Mouse (Mus musculus) neural tube, embryonic 11.5 days (tissue): ENCODE data around the gene Notum. TPM values are rescaled to one million over a fixed set of nuclear protein-coding genes. Genes with fewer than 3 reads are reported as not detected.

Experiments
- ATAC-seq: fragments of 200-750 bp; cut with Nextera tagmentation; 2 replicates; pipeline ENCODE4 v1.8.0; 2017; ENCODE audit warnings: moderate number of reproducible peaks, mild to moderate bottlenecking, moderate TSS enrichment, moderate library complexity; ENCODE audit not compliant: insufficient read depth, low FRiP score, low TSS enrichment
- DNase-seq: peaks from one replicate; pipeline ENCODE4 v3.0.0-alpha.2; 2015; ENCODE audit warnings: low spot score
- H3K27ac ChIP-seq: fragments of 300-500 bp; sonication (generic); 2 replicates; pipeline ENCODE4 v1.5.1; 2014; ENCODE audit warnings: low read depth, mild to moderate bottlenecking, low read length
- H3K27me3 ChIP-seq: fragments of 300-500 bp; sonication (generic); 2 replicates; pipeline ENCODE4 v1.6.1; 2014; ENCODE audit warnings: mild to moderate bottlenecking, low read length, mixed read lengths; ENCODE audit not compliant: control insufficient read depth, insufficient read depth
- H3K36me3 ChIP-seq: fragments of 300-500 bp; sonication (generic); 2 replicates; pipeline ENCODE4 v1.6.1; 2014; ENCODE audit warnings: mild to moderate bottlenecking, low read length, moderate library complexity, mixed read lengths; ENCODE audit not compliant: control insufficient read depth, insufficient read depth
- H3K4me1 ChIP-seq: fragments of 300-500 bp; sonication (generic); 2 replicates; pipeline ENCODE4 v1.6.1; 2014; ENCODE audit warnings: low read length, mixed read lengths; ENCODE audit not compliant: control insufficient read depth, insufficient read depth
- H3K4me2 ChIP-seq: fragments of 300-500 bp; sonication (generic); 2 replicates; pipeline ENCODE4 v1.6.1; 2014; ENCODE audit warnings: low read depth, mild to moderate bottlenecking, moderate library complexity
- H3K4me3 ChIP-seq: fragments of 300-500 bp; sonication (generic); 2 replicates; pipeline ENCODE4 v1.5.1; 2014; ENCODE audit warnings: low read depth, low read length
- H3K9ac ChIP-seq: fragments of 300-500 bp; sonication (generic); 2 replicates; pipeline ENCODE4 v1.6.1; 2014; ENCODE audit warnings: mild to moderate bottlenecking, low read length
- H3K9me3 ChIP-seq: fragments of 300-500 bp; sonication (generic); 2 replicates; pipeline ENCODE4 v1.6.1; 2016; ENCODE audit warnings: low read length; ENCODE audit not compliant: control insufficient read depth
- WGBS: fragments of 180-500 bp; shearing (Covaris S2); extraction: QIAGEN DNeasy Blood & Tissue Kit; methylation state at CpG from one replicate; pipeline ENCODE4 v1.1.7; 2014; 5-methylcytosine and 5-hydroxymethylcytosine counted together
- polyA plus RNA-seq: library from polyadenylated mRNA; unstranded; fragments of >200 nt; fragmentation: Nextera tagmentation; extraction: Ambion mirVana; gene quantifications from 2 replicates; pipeline ENCODE4 v1.2.1, GENCODE M21; 2014

Gene Notum
- polyA plus RNA-seq, 1 experiment from 2014 or later = 2.6 TPM

- 64% methylated on average over 10 of the region's 10 CpGs for WGBS
Measured at GRCm38 (mm10) chr11:120697741-120698140, 36.8 kb upstream of the Notum start.

GRCm38 (mm10) chr11:120696568-120696967, 35.6 kb upstream of the Notum start:
- Histone ChIP-seq H3K9ac (no peak overlapping the region), H3K4me3 (no peak overlapping the region), H3K27me3 (no peaks in the 10 kb centered on the region), H3K27ac (no peak overlapping the region), H3K9me3 (no peaks in the 10 kb centered on the region), H3K4me2 (no peak overlapping the region), H3K36me3 (peaks cover 14% of the 10 kb centered on the region), H3K4me1 (peaks cover 17% of the 10 kb centered on the region)
- DNase-seq (no peak), ATAC-seq (no peak)
- WGBS = 89% methylated on average over 6 of the region's 6 CpGs

More at GRCm38 (mm10) chr11:120697741-120698140, 36.8 kb upstream of the Notum start:
- Histone ChIP-seq H3K4me1 (peaks cover 17% of the 10 kb centered on the region), H3K4me3 (no peak overlapping the region), H3K27ac (no peak overlapping the region), H3K4me2 (no peak overlapping the region), H3K27me3 (no peaks in the 10 kb centered on the region), H3K9me3 (no peaks in the 10 kb centered on the region), H3K9ac (no peak overlapping the region), H3K36me3 (peaks cover 10% of the 10 kb centered on the region)
- ATAC-seq (no peak), DNase-seq (no peak)

GRCm38 (mm10) chr11:120695641-120696040, 34.7 kb upstream of the Notum start:
- 7% methylated on average over 12 of the region's 12 CpGs for WGBS
- peak; percentile 54 for DNase-seq
- no peak overlapping the region for H3K4me3 ChIP-seq
- peaks cover 8% of the 10 kb centered on the region for H3K36me3 ChIP-seq
- H3K27me3 ChIP-seq = no peaks in the 10 kb centered on the region
- no peaks in the 10 kb centered on the region for H3K9me3 ChIP-seq
- ATAC-seq = peak; percentile 68
- peaks cover 17% of the 10 kb centered on the region for H3K4me1 ChIP-seq
- H3K9ac ChIP-seq = peak overlapping the region; percentile 29
- H3K4me2 ChIP-seq = no peak overlapping the region
- peak overlapping the region; percentile 47 for H3K27ac ChIP-seq

GRCm38 (mm10) chr11:120695184-120695583, 34.2 kb upstream of the Notum start:
- no peaks in the 10 kb centered on the region for H3K9me3 ChIP-seq
- 4% methylated on average over 4 of the region's 4 CpGs for WGBS
- ATAC-seq (peak; percentile 83), DNase-seq (peak; percentile 62)
- peaks cover 17% of the 10 kb centered on the region for H3K4me1 ChIP-seq
- peak overlapping the region; percentile 39; the same call in 1 of the 2 replicates for H3K27ac ChIP-seq
- no peak overlapping the region for H3K4me3 ChIP-seq
- H3K27me3 ChIP-seq = no peaks in the 10 kb centered on the region
- no peak overlapping the region for H3K4me2 ChIP-seq
- peaks cover 8% of the 10 kb centered on the region for H3K36me3 ChIP-seq
- H3K9ac ChIP-seq = peak overlapping the region; percentile 28

GRCm38 (mm10) chr11:120693461-120693860, 32.5 kb upstream of the Notum start:
- no peaks in the 10 kb centered on the region for H3K9me3 ChIP-seq
- H3K36me3 ChIP-seq = peaks cover 10% of the 10 kb centered on the region
- no peak overlapping the region for H3K27ac ChIP-seq
- WGBS = 67% methylated on average over 3 of the region's 3 CpGs
- H3K4me3 ChIP-seq = no peak overlapping the region
- H3K27me3 ChIP-seq = no peaks in the 10 kb centered on the region
- peaks cover 17% of the 10 kb centered on the region for H3K4me1 ChIP-seq
- H3K9ac ChIP-seq = no peak overlapping the region
- no peak for ATAC-seq
- H3K4me2 ChIP-seq = no peak overlapping the region
- DNase-seq = no peak

- peaks cover 11% of the 10 kb centered on the region for H3K36me3 ChIP-seq
- H3K4me2 ChIP-seq = no peak overlapping the region
- H3K9ac ChIP-seq = no peak overlapping the region
- DNase-seq = no peak
- peaks cover 17% of the 10 kb centered on the region for H3K4me1 ChIP-seq
- no peaks in the 10 kb centered on the region for H3K9me3 ChIP-seq
- H3K27ac ChIP-seq = no peak overlapping the region
- WGBS = 94% methylated on average over 4 of the region's 4 CpGs
- ATAC-seq = no peak
- no peaks in the 10 kb centered on the region for H3K27me3 ChIP-seq
- no peak overlapping the region for H3K4me3 ChIP-seq
Measured at GRCm38 (mm10) chr11:120692471-120693011, 31.6 kb upstream of the Notum start.

GRCm38 (mm10) chr11:120689365-120689764, 28.4 kb upstream of the Notum start:
- no peak overlapping the region for H3K4me2 ChIP-seq
- peaks cover 18% of the 10 kb centered on the region for H3K36me3 ChIP-seq
- H3K4me1 ChIP-seq = peaks cover 3% of the 10 kb centered on the region; the same call in 1 of the 2 replicates
- H3K9me3 ChIP-seq = no peaks in the 10 kb centered on the region
- no peak for DNase-seq
- H3K27ac ChIP-seq = no peak overlapping the region
- H3K27me3 ChIP-seq = no peaks in the 10 kb centered on the region
- ATAC-seq = no peak
- no peak overlapping the region for H3K9ac ChIP-seq
- no peak overlapping the region for H3K4me3 ChIP-seq
- WGBS = 88% methylated on average over 3 of the region's 3 CpGs

- H3K27ac ChIP-seq = no peak overlapping the region
- no peak overlapping the region for H3K9ac ChIP-seq
- H3K4me1 ChIP-seq = 0 out of 2 replicates have a peak, but pooled peaks cover 3% of the 10 kb centered on the region
- H3K4me3 ChIP-seq = no peak overlapping the region
- H3K9me3 ChIP-seq = no peaks in the 10 kb centered on the region
- DNase-seq (peak; percentile 44), ATAC-seq (no peak)
- 70% methylated on average over 20 of the region's 20 CpGs for WGBS
- no peak overlapping the region for H3K4me2 ChIP-seq
- no peaks in the 10 kb centered on the region for H3K27me3 ChIP-seq
- H3K36me3 ChIP-seq = peaks cover 15% of the 10 kb centered on the region
Measured at GRCm38 (mm10) chr11:120686650-120687272, 25.8 kb upstream of the Notum start.

GRCm38 (mm10) chr11:120684660-120685059, 23.7 kb upstream of the Notum start:
- Histone ChIP-seq H3K36me3 (peaks cover 20% of the 10 kb centered on the region), H3K4me1 (0 out of 2 replicates have a peak, but pooled peaks cover 3% of the 10 kb centered on the region), H3K9me3 (no peaks in the 10 kb centered on the region), H3K27me3 (no peaks in the 10 kb centered on the region), H3K4me3 (no peak overlapping the region), H3K27ac (no peak overlapping the region), H3K9ac (no peak overlapping the region), H3K4me2 (no peak overlapping the region)
- ATAC-seq (no peak), DNase-seq (no peak)
- WGBS = 89% methylated on average over 2 of the region's 2 CpGs
